Mouse (Mus musculus) heart, adult 2 months (tissue): ENCODE measurements around the gene Ciao1. TPM values are rescaled to one million over a fixed set of nuclear protein-coding genes. Genes with fewer than 3 reads are reported as not detected.
A peak's percentile ranks its signal among the peaks of the same experiment; 100 is the strongest.

ENCODE experiments used
- DNase-seq, 2 experiments: peaks; one replicate each; pipeline ENCODE4 v3.0.0; 2021
- H3K27ac ChIP-seq: fragments of 200-600 bp; 2 replicates; pipeline ENCODE4 v1.8.1; 2022
- H3K27me3 ChIP-seq: fragments of 200-500 bp; 2 replicates; pipeline ENCODE4 v1.6.1; 2012; ENCODE audit warnings: mild to moderate bottlenecking, low read length, inconsistent platforms, mixed read lengths; ENCODE audit not compliant: control insufficient read depth, insufficient read depth
- H3K36me3 ChIP-seq: fragments of 200-500 bp; 2 replicates; pipeline ENCODE4 v1.6.1; 2012; ENCODE audit warnings: low read length, inconsistent platforms; ENCODE audit not compliant: control insufficient read depth, insufficient read depth
- H3K4me1 ChIP-seq: fragments of 200-500 bp; 2 replicates; pipeline ENCODE4 v1.6.1; 2011; ENCODE audit warnings: low read length; ENCODE audit not compliant: control insufficient read depth, insufficient read depth
- H3K4me3 ChIP-seq: fragments of 200-600 bp; 2 replicates; pipeline ENCODE4 v1.8.1; 2022
- H3K79me2 ChIP-seq: fragments of 200-500 bp; replicated peaks from 2 replicates; pipeline ENCODE4 v1.6.1; 2012; ENCODE audit warnings: mild to moderate bottlenecking, inconsistent platforms, low read length, moderate library complexity, mixed read lengths; ENCODE audit not compliant: control insufficient read depth, insufficient read depth
- H3K9ac ChIP-seq: fragments of 200-500 bp; 2 replicates; pipeline ENCODE4 v1.6.1; 2012; ENCODE audit warnings: low read depth, mild to moderate bottlenecking, control low read depth, inconsistent platforms, low read length, mixed read lengths
- CTCF ChIP-seq: fragments of 200-600 bp; IDR thresholded peaks from 2 replicates; pipeline ENCODE4 v1.8.1; 2022; ENCODE audit warnings: antibody characterized with exemption, mild to moderate bottlenecking, moderate library complexity
- EP300 ChIP-seq: fragments of 200-500 bp; IDR thresholded peaks from 2 replicates; pipeline ENCODE4 v1.6.1; 2011; ENCODE audit warnings: low read depth, low read length, control low read depth; ENCODE audit not compliant: insufficient read depth
- POLR2A ChIP-seq: fragments of 200-500 bp; IDR thresholded peaks from 2 replicates; pipeline ENCODE4 v1.6.1; 2011; ENCODE audit warnings: mild to moderate bottlenecking, low read depth, low read length, control low read depth; ENCODE audit not compliant: insufficient read depth
- WGBS: fragments of 180-500 bp; shearing (Covaris S2); methylation state at CpG from one replicate; pipeline ENCODE4 v1.1.7; 2018; 5-methylcytosine and 5-hydroxymethylcytosine counted together
- intact Hi-C: fragments of 180-260 bp; cut with DNase I; formaldehyde crosslinking; loops from one replicate; pipeline ENCODE4 v1.15.1; 2025
- polyA plus RNA-seq: library from polyadenylated mRNA; depleted of rRNA; stranded (reverse); fragments of >200 nt; gene quantifications from 2 replicates; pipeline ENCODE4 v1.2.3, GENCODE M21; 2012
- total RNA-seq, 2 experiments: library from RNA; stranded (reverse); gene quantifications; 2 replicates each; pipeline ENCODE4 v1.2.3; 2021

The Ciao1 gene
- total and polyA plus RNA-seq, 3 experiments: 56.3 to 60.8 (median 59.1) TPM

DNA sequence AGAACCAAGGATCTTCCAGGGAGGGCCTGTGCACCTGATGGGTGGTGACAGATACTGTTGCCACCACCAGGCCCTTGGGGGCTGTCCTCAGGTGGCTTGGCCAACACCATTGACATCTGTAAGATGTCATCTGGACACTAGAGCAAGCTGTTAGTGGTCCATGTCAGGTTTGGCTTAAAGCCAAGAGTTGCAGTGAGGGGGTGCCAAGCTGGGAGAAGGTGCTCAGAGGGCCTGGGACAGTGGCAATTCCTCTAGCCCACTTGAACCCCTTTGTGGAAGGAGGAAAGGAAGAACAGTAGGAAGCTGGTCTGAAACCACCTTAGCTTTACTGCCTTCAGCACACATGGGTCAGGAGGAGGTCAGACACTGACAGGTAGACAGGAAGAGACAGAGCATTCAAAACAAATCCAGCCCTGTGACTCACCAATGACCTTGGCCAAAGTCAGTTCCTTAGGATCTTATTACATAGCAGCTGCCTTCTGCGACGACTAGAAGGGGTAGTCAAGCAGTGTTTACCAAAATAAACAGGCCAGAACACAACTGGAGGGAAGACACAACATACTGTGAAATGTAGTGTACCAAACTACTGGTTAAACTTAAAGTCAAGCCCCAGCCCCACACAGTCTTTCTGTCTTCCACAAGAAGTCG lies 4.4 kb upstream of the Ciao1 start:
- H3K36me3 ChIP-seq: peaks cover 21% of the 10 kb centered on the region
- peaks cover 4% of the 10 kb centered on the region; the same call in 1 of the 2 replicates for H3K79me2 ChIP-seq
- intact Hi-C loops: loop anchor here (2.0 to 10.0 kb wide), 2 partner anchors 17 to 333 kb away; partner anchors contain the start of genes Mrps5 and Zfp661
- H3K27ac ChIP-seq: peak overlapping the region; percentile 15
- no peaks in the 10 kb centered on the region for H3K27me3 ChIP-seq
- peaks cover 12% of the 10 kb centered on the region for H3K4me1 ChIP-seq
- H3K9ac ChIP-seq: no peak overlapping the region
- H3K4me3 ChIP-seq: no peak overlapping the region
- no peak for TF ChIP-seq EP300
- TF ChIP-seq CTCF: no peak
- no peak for TF ChIP-seq POLR2A
- DNase-seq: no peak
- 26% methylated on average over 3 of the region's 3 CpGs for WGBS

- intact Hi-C loops: loop anchor here (10.0 kb wide), 1 partner anchor 333 kb away; the partner anchor contains the start of genes Mrps5 and Zfp661
- 32% methylated on average over 3 of the region's 3 CpGs for WGBS
- TF ChIP-seq CTCF: no peak
- no peak for TF ChIP-seq POLR2A
- no peak for TF ChIP-seq EP300
- Histone ChIP-seq H3K27me3 (no peaks in the 10 kb centered on the region), H3K79me2 (peaks cover 4% of the 10 kb centered on the region; the same call in 1 of the 2 replicates), H3K4me3 (no peak overlapping the region), H3K27ac (peak overlapping the region; percentile 15), H3K4me1 (peaks cover 12% of the 10 kb centered on the region), H3K36me3 (peaks cover 21% of the 10 kb centered on the region), H3K9ac (no peak overlapping the region)
- DNase-seq: no peak
Observed at GRCm38 (mm10) chr2:127251457-127251856, 3.8 kb upstream of the Ciao1 start.

GRCm38 (mm10) chr2:127250291-127251008 lies 2.8 kb upstream of the Ciao1 start:
- no peaks in the 10 kb centered on the region for H3K27me3 ChIP-seq
- H3K4me3 ChIP-seq: no peak overlapping the region
- intact Hi-C loops: loop anchor here (10.0 kb wide), 1 partner anchor 334 kb away; the partner anchor contains the start of genes Mrps5 and Zfp661
- peaks cover 4% of the 10 kb centered on the region; the same call in 1 of the 2 replicates for H3K79me2 ChIP-seq
- 71% methylated on average over 9 of the region's 9 CpGs for WGBS
- TF ChIP-seq POLR2A: no peak
- TF ChIP-seq CTCF: no peak
- no peak for TF ChIP-seq EP300
- peaks cover 21% of the 10 kb centered on the region for H3K36me3 ChIP-seq
- H3K27ac ChIP-seq: peak overlapping the region; percentile 36
- peaks cover 12% of the 10 kb centered on the region for H3K4me1 ChIP-seq
- peak overlapping the region; percentile 8; the same call in 1 of the 2 replicates for H3K9ac ChIP-seq
- DNase-seq: no peak

GRCm38 (mm10) chr2:127248334-127249004 lies 853 bp upstream of the Ciao1 start:
- DNase-seq: peak; percentile 50 to 57
- 1% methylated on average over 39 of the region's 39 CpGs for WGBS
- Histone ChIP-seq H3K27ac (peak overlapping the region; percentile 93), H3K36me3 (peaks cover 21% of the 10 kb centered on the region), H3K79me2 (peaks cover 4% of the 10 kb centered on the region; the same call in 1 of the 2 replicates), H3K4me3 (peak overlapping the region; percentile 97), H3K27me3 (no peaks in the 10 kb centered on the region), H3K9ac (peak overlapping the region; percentile 86), H3K4me1 (peaks cover 12% of the 10 kb centered on the region)
- no peak for TF ChIP-seq POLR2A
- TF ChIP-seq CTCF: peak; percentile 40
- no peak for TF ChIP-seq EP300
- intact Hi-C loops: loop anchor here (1.0 to 5.0 kb wide), 2 partner anchors 22 to 89 kb away; partner anchors contain the start of genes Astl, Dusp2 and Stard7

- DNase-seq: no peak
- intact Hi-C loops: no loop called here
- Histone ChIP-seq H3K27ac (no peak overlapping the region), H3K79me2 (no peaks in the 10 kb centered on the region), H3K4me1 (peaks cover 2% of the 10 kb centered on the region; the same call in 1 of the 2 replicates), H3K9ac (no peak overlapping the region), H3K36me3 (peaks cover 1% of the 10 kb centered on the region; the same call in 1 of the 2 replicates), H3K4me3 (no peak overlapping the region), H3K27me3 (no peaks in the 10 kb centered on the region)
- WGBS: 93% methylated on average over 2 of the region's 2 CpGs
- no peak for TF ChIP-seq CTCF
- TF ChIP-seq EP300: no peak
Observed at GRCm38 (mm10) chr2:127240065-127240464, 7.6 kb downstream of the Ciao1 start.
